Mouse (Mus musculus): ENCODE data around the gene Washc3. TPM values are rescaled to one million over a fixed set of nuclear protein-coding genes. Genes with fewer than 3 reads are reported as not detected.

Washc3 gene
- polyA plus RNA-seq, 1 experiment from 2014 or later, result 38.7 TPM

GRCm38 (mm10) chr10:88202581-88202980 is 1.7 kb downstream of the Washc3 start:
- H3K4me1 ChIP-seq (replicated peaks; ENCODE audit: control insufficient read depth, insufficient read depth, low read length), result no peaks in the 10 kb centered on the region
- DNase-seq (ENCODE audit: low spot score) (no peak), ATAC-seq (replicated peaks; ENCODE audit: low FRiP score) (no peak)
- no peaks in the 10 kb centered on the region for H3K9me3 ChIP-seq (ENCODE audit: control insufficient read depth, low read length)
- H3K4me2 ChIP-seq (ENCODE audit: low read depth, low read length, severe bottlenecking), result no peak overlapping the region
- H3K27me3 ChIP-seq (ENCODE audit: control insufficient read depth, insufficient read depth, low read length), result no peaks in the 10 kb centered on the region
- H3K9ac ChIP-seq (ENCODE audit: low read length), result no peak overlapping the region
- WGBS, result 96% methylated on average over 8 of the region's 8 CpGs
- H3K36me3 ChIP-seq (ENCODE audit: control insufficient read depth, insufficient read depth, low read length), result no peaks in the 10 kb centered on the region
- no peak overlapping the region for H3K27ac ChIP-seq (ENCODE audit: low read depth, low read length)
- H3K4me3 ChIP-seq (ENCODE audit: low read depth, low read length), result no peak overlapping the region

GRCm38 (mm10) chr10:88203236-88203635 is 2.3 kb downstream of the Washc3 start:
- no peaks in the 10 kb centered on the region for H3K4me1 ChIP-seq (replicated peaks; ENCODE audit: control insufficient read depth, insufficient read depth, low read length)
- DNase-seq (ENCODE audit: low spot score), result no peak
- H3K4me3 ChIP-seq (ENCODE audit: low read depth, low read length), result no peak overlapping the region
- WGBS, result 95% methylated on average over 6 of the region's 6 CpGs
- H3K4me2 ChIP-seq (ENCODE audit: low read depth, low read length, severe bottlenecking), result no peak overlapping the region
- no peaks in the 10 kb centered on the region for H3K9me3 ChIP-seq (ENCODE audit: control insufficient read depth, low read length)
- H3K36me3 ChIP-seq (ENCODE audit: control insufficient read depth, insufficient read depth, low read length), result no peaks in the 10 kb centered on the region
- H3K27ac ChIP-seq (ENCODE audit: low read depth, low read length), result no peak overlapping the region
- ATAC-seq (replicated peaks; ENCODE audit: low FRiP score), result no peak
- H3K27me3 ChIP-seq (ENCODE audit: control insufficient read depth, insufficient read depth, low read length), result no peaks in the 10 kb centered on the region
- H3K9ac ChIP-seq (ENCODE audit: low read length), result no peak overlapping the region

- ATAC-seq (replicated peaks; ENCODE audit: low FRiP score), result no peak
These were observed 11.8 kb downstream of the Washc3 start for GRCm38 (mm10) chr10:88212644-88213043.

GRCm38 (mm10) chr10:88214800-88215514 is 14.1 kb downstream of the Washc3 start:
- no peaks in the 10 kb centered on the region for H3K27me3 ChIP-seq (ENCODE audit: control insufficient read depth, insufficient read depth, low read length)
- H3K4me2 ChIP-seq (ENCODE audit: low read depth, low read length, severe bottlenecking), result no peak overlapping the region
- DNase-seq (ENCODE audit: low spot score) (no peak), ATAC-seq (replicated peaks; ENCODE audit: low FRiP score) (no peak)
- H3K27ac ChIP-seq (ENCODE audit: low read depth, low read length), result no peak overlapping the region
- H3K4me1 ChIP-seq (replicated peaks; ENCODE audit: control insufficient read depth, insufficient read depth, low read length), result no peaks in the 10 kb centered on the region
- H3K36me3 ChIP-seq (ENCODE audit: control insufficient read depth, insufficient read depth, low read length), result no peaks in the 10 kb centered on the region
- no peaks in the 10 kb centered on the region for H3K9me3 ChIP-seq (ENCODE audit: control insufficient read depth, low read length)
- no peak overlapping the region for H3K9ac ChIP-seq (ENCODE audit: low read length)
- H3K4me3 ChIP-seq (ENCODE audit: low read depth, low read length), result no peak overlapping the region
- 95% methylated on average over 20 of the region's 20 CpGs for WGBS

More at GRCm38 (mm10) chr10:88212644-88213043, 11.8 kb downstream of the Washc3 start:
- Histone ChIP-seq H3K36me3 (ENCODE audit: control insufficient read depth, insufficient read depth, low read length) (no peaks in the 10 kb centered on the region), H3K9ac (ENCODE audit: low read length) (no peak overlapping the region), H3K9me3 (ENCODE audit: control insufficient read depth, low read length) (no peaks in the 10 kb centered on the region), H3K27me3 (ENCODE audit: control insufficient read depth, insufficient read depth, low read length) (no peaks in the 10 kb centered on the region), H3K4me2 (ENCODE audit: low read depth, low read length, severe bottlenecking) (no peak overlapping the region), H3K4me1 (replicated peaks; ENCODE audit: control insufficient read depth, insufficient read depth, low read length) (no peaks in the 10 kb centered on the region), H3K27ac (ENCODE audit: low read depth, low read length) (no peak overlapping the region), H3K4me3 (ENCODE audit: low read depth, low read length) (no peak overlapping the region)
- 92% methylated on average over 5 of the region's 5 CpGs for WGBS
- no peak for DNase-seq (ENCODE audit: low spot score)

- no peaks in the 10 kb centered on the region for H3K36me3 ChIP-seq (ENCODE audit: control insufficient read depth, insufficient read depth, low read length)
These were observed 17.3 kb downstream of the Washc3 start for GRCm38 (mm10) chr10:88218161-88218560.

GRCm38 (mm10) chr10:88221718-88222117 is 20.8 kb downstream of the Washc3 start:
- no peak overlapping the region for H3K27ac ChIP-seq (ENCODE audit: low read depth, low read length)
- no peaks in the 10 kb centered on the region for H3K36me3 ChIP-seq (ENCODE audit: control insufficient read depth, insufficient read depth, low read length)
- ATAC-seq (replicated peaks; ENCODE audit: low FRiP score) (no peak), DNase-seq (ENCODE audit: low spot score) (no peak)
- no peaks in the 10 kb centered on the region for H3K9me3 ChIP-seq (ENCODE audit: control insufficient read depth, low read length)
- H3K4me3 ChIP-seq (ENCODE audit: low read depth, low read length), result no peak overlapping the region
- H3K4me1 ChIP-seq (replicated peaks; ENCODE audit: control insufficient read depth, insufficient read depth, low read length), result no peaks in the 10 kb centered on the region
- H3K27me3 ChIP-seq (ENCODE audit: control insufficient read depth, insufficient read depth, low read length), result no peaks in the 10 kb centered on the region
- H3K4me2 ChIP-seq (ENCODE audit: low read depth, low read length, severe bottlenecking), result no peak overlapping the region
- H3K9ac ChIP-seq (ENCODE audit: low read length), result no peak overlapping the region
- 91% methylated on average over 5 of the region's 5 CpGs for WGBS

More at GRCm38 (mm10) chr10:88218161-88218560, 17.3 kb downstream of the Washc3 start:
- H3K4me1 ChIP-seq (replicated peaks; ENCODE audit: control insufficient read depth, insufficient read depth, low read length), result no peaks in the 10 kb centered on the region
- 94% methylated on average over 3 of the region's 3 CpGs for WGBS
- H3K4me2 ChIP-seq (ENCODE audit: low read depth, low read length, severe bottlenecking), result no peak overlapping the region
- no peak overlapping the region for H3K27ac ChIP-seq (ENCODE audit: low read depth, low read length)
- DNase-seq (ENCODE audit: low spot score), result no peak
- ATAC-seq (replicated peaks; ENCODE audit: low FRiP score), result no peak
- no peak overlapping the region for H3K4me3 ChIP-seq (ENCODE audit: low read depth, low read length)
- no peaks in the 10 kb centered on the region for H3K9me3 ChIP-seq (ENCODE audit: control insufficient read depth, low read length)
- no peak overlapping the region for H3K9ac ChIP-seq (ENCODE audit: low read length)
- no peaks in the 10 kb centered on the region for H3K27me3 ChIP-seq (ENCODE audit: control insufficient read depth, insufficient read depth, low read length)

- H3K27ac ChIP-seq (ENCODE audit: low read depth, low read length), result no peak overlapping the region
- H3K4me2 ChIP-seq (ENCODE audit: low read depth, low read length, severe bottlenecking), result no peak overlapping the region
- ATAC-seq (replicated peaks; ENCODE audit: low FRiP score) (no peak), DNase-seq (ENCODE audit: low spot score) (no peak)
- WGBS, result 93% methylated on average over 5 of the region's 5 CpGs
- H3K4me3 ChIP-seq (ENCODE audit: low read depth, low read length), result no peak overlapping the region
- H3K9ac ChIP-seq (ENCODE audit: low read length), result no peak overlapping the region
- H3K27me3 ChIP-seq (ENCODE audit: control insufficient read depth, insufficient read depth, low read length), result no peaks in the 10 kb centered on the region
- H3K9me3 ChIP-seq (ENCODE audit: control insufficient read depth, low read length), result no peaks in the 10 kb centered on the region
- H3K36me3 ChIP-seq (ENCODE audit: control insufficient read depth, insufficient read depth, low read length), result no peaks in the 10 kb centered on the region
- no peaks in the 10 kb centered on the region for H3K4me1 ChIP-seq (replicated peaks; ENCODE audit: control insufficient read depth, insufficient read depth, low read length)
These were observed 24.5 kb downstream of the Washc3 start for GRCm38 (mm10) chr10:88225421-88225820.

GRCm38 (mm10) chr10:88227962-88228361 is 27.1 kb downstream of the Washc3 start:
- no peaks in the 10 kb centered on the region for H3K9me3 ChIP-seq (ENCODE audit: control insufficient read depth, low read length)
- WGBS, result 97% methylated on average over 2 of the region's 2 CpGs

GRCm38 (mm10) chr10:88228521-88229017 is 27.7 kb downstream of the Washc3 start:
- H3K9ac ChIP-seq (ENCODE audit: low read length), result no peak overlapping the region
- no peaks in the 10 kb centered on the region for H3K9me3 ChIP-seq (ENCODE audit: control insufficient read depth, low read length)
- ATAC-seq (replicated peaks; ENCODE audit: low FRiP score) (no peak), DNase-seq (ENCODE audit: low spot score) (no peak)
- no peaks in the 10 kb centered on the region for H3K4me1 ChIP-seq (replicated peaks; ENCODE audit: control insufficient read depth, insufficient read depth, low read length)
- H3K36me3 ChIP-seq (ENCODE audit: control insufficient read depth, insufficient read depth, low read length), result no peaks in the 10 kb centered on the region
- H3K27me3 ChIP-seq (ENCODE audit: control insufficient read depth, insufficient read depth, low read length), result no peaks in the 10 kb centered on the region
- WGBS, result 86% methylated on average over 8 of the region's 8 CpGs
- no peak overlapping the region for H3K27ac ChIP-seq (ENCODE audit: low read depth, low read length)
- H3K4me2 ChIP-seq (ENCODE audit: low read depth, low read length, severe bottlenecking), result no peak overlapping the region
- no peak overlapping the region for H3K4me3 ChIP-seq (ENCODE audit: low read depth, low read length)

More at GRCm38 (mm10) chr10:88227962-88228361, 27.1 kb downstream of the Washc3 start:
- Histone ChIP-seq H3K4me2 (ENCODE audit: low read depth, low read length, severe bottlenecking) (no peak overlapping the region), H3K27me3 (ENCODE audit: control insufficient read depth, insufficient read depth, low read length) (no peaks in the 10 kb centered on the region), H3K9ac (ENCODE audit: low read length) (no peak overlapping the region), H3K27ac (ENCODE audit: low read depth, low read length) (no peak overlapping the region), H3K36me3 (ENCODE audit: control insufficient read depth, insufficient read depth, low read length) (no peaks in the 10 kb centered on the region), H3K4me1 (replicated peaks; ENCODE audit: control insufficient read depth, insufficient read depth, low read length) (no peaks in the 10 kb centered on the region), H3K4me3 (ENCODE audit: low read depth, low read length) (no peak overlapping the region)
- DNase-seq (ENCODE audit: low spot score) (no peak), ATAC-seq (replicated peaks; ENCODE audit: low FRiP score) (no peak)
